In the genomic region with DNA sequence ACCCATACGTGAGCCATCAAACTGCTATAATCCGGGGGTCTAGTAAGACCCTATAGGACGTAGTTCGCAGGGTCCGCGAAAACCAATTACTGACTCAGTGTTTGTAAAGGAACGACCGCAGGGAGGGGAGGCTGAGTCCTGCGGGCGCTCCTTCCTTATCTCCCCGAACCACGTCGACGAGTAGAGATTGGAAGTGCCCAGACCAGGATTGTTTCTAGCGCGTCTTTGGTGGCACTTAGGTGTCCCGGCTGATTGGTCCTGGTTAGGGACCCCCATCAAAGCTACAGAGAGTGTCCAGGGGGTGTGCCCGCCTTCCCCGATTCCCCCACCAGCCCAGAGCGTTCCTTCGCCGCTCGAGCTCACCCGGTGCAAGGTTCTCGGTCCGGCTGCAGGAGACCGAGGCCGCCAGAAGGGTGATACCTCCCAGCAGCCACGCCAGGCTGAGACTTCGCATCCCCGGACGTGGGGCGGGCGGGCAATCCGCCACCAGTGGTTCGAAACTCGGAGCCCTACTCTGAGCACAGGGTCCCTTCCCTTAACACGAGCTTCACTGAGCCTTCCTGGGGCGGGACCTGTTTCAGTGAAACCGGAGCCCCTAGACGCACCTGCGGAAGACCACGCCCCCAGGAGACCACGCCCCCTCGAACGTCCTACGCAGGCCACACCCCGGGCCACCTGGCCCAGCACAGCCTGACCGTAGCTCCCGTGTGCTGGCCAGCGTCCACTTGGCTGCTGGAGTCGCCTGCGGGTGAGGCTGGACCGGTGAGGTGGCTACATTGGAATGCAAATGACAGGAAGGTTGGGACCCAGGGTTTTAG, we compare ENCODE assay signal across 8 mouse cellular contexts. TPM values are rescaled to one million over a fixed set of nuclear protein-coding genes. Genes with fewer than 3 reads are reported as not detected.
DNase-seq lines count a peak whose midpoint lies in the region; ATAC-seq and TF ChIP-seq lines count a peak whose summit lies in the region.

A gene (minus strand): TSS at position 554 of the 818 bp plus-strand sequence.

- no peaks in the 10 kb centered on the region for H3K36me3 ChIP-seq in embryonic facial prominence, embryonic 11.5 days (replicated peaks; ENCODE audit: control insufficient read depth, insufficient read depth, low read depth, low read length)
- H3K36me3 ChIP-seq in stomach, embryonic 16.5 days (ENCODE audit: control insufficient read depth, insufficient read depth, low read length) = no peaks in the 10 kb centered on the region

- DNase-seq in left cerebral cortex, adult 2 months (ENCODE audit: extremely low spot score in 1 of 2, low spot score in 2 of 2) = no peak
- DNase-seq in left cerebral cortex, adult 18-20 months (ENCODE audit: low spot score in 2 of 2) = no peak
- peak; percentile 63 for DNase-seq in embryonic facial prominence, embryonic 11.5 days (ENCODE audit: low spot score)
- DNase-seq in heart, postnatal 14 days = peak; percentile 46 to 47
- peak; percentile 88 to 94 for DNase-seq in kidney, postnatal 4 days
- no peak for DNase-seq in layer of hippocampus, adult 9-11 months

- intact Hi-C loops in left cerebral cortex, adult 2 months (cut with DNase I) = no loop called here
- intact Hi-C loops in heart, postnatal 14 days (cut with DNase I) = no loop called here

- under 1% methylated on average over 54 of the region's 54 CpGs for WGBS in embryonic facial prominence, embryonic 11.5 days
- under 1% methylated on average over 54 of the region's 54 CpGs for WGBS in stomach, embryonic 16.5 days

- peak within 1 kb of the TSS; percentile 61 for H3K4me2 ChIP-seq in embryonic facial prominence, embryonic 11.5 days (ENCODE audit: low read depth, low read length)
- H3K4me2 ChIP-seq in stomach, embryonic 16.5 days (ENCODE audit: low read depth, low read length) = peak within 1 kb of the TSS; percentile 96

- peak within 1 kb of the TSS; percentile 34 for H3K4me3 ChIP-seq in left cerebral cortex, adult 2 months
- peak within 1 kb of the TSS; percentile 37 for H3K4me3 ChIP-seq in embryonic facial prominence, embryonic 11.5 days (ENCODE audit: low read depth, low read length)
- H3K4me3 ChIP-seq in stomach, embryonic 16.5 days (replicated peaks; ENCODE audit: low read length) = peak within 1 kb of the TSS; percentile 66

- peaks cover 4% of the 10 kb centered on the region; the same call in 1 of the 2 replicates for H3K4me1 ChIP-seq in embryonic facial prominence, embryonic 11.5 days (ENCODE audit: control insufficient read depth, insufficient read depth, low read length)
- 0 out of 2 replicates have a peak, but pooled peaks cover 6% of the 10 kb centered on the region for H3K4me1 ChIP-seq in stomach, embryonic 16.5 days (ENCODE audit: control insufficient read depth, insufficient read depth, low read length)

- ATAC-seq in embryonic facial prominence, embryonic 11.5 days (replicated peaks; ENCODE audit: insufficient number of reproducible peaks, low FRiP score, low TSS enrichment, low read depth) = peak; percentile 68
- ATAC-seq in megakaryocyte progenitor cell, adult 5-6 weeks (replicated peaks; ENCODE audit: poor library complexity) = peak; percentile 82
- peak; percentile 89 for ATAC-seq in stomach, embryonic 16.5 days (ENCODE audit: insufficient read depth, low FRiP score)

- TF ChIP-seq CTCF in left cerebral cortex, adult 2 months (IDR thresholded peaks at IDR 0.05) = no peak

- H3K9ac ChIP-seq in embryonic facial prominence, embryonic 11.5 days (replicated peaks; ENCODE audit: low read length) = peak within 1 kb of the TSS; percentile 32
- H3K9ac ChIP-seq in stomach, embryonic 16.5 days (ENCODE audit: low read length) = peak within 1 kb of the TSS; percentile 77

- H3K9me3 ChIP-seq in embryonic facial prominence, embryonic 11.5 days (replicated peaks; ENCODE audit: control insufficient read depth, low read length) = no peaks in the 10 kb centered on the region
- H3K9me3 ChIP-seq in stomach, embryonic 16.5 days (replicated peaks; ENCODE audit: control insufficient read depth, low read length) = no peaks in the 10 kb centered on the region

- no peak within 1 kb of the TSS for H3K27ac ChIP-seq in left cerebral cortex, adult 2 months
- H3K27ac ChIP-seq in embryonic facial prominence, embryonic 11.5 days (replicated peaks; ENCODE audit: low read depth, low read length) = no peak within 1 kb of the TSS
- peak within 1 kb of the TSS; percentile 84 for H3K27ac ChIP-seq in stomach, embryonic 16.5 days (ENCODE audit: low read length)

- H3K27me3 ChIP-seq in embryonic facial prominence, embryonic 11.5 days (ENCODE audit: control insufficient read depth, insufficient read depth, low read length) = peaks cover 27% of the 10 kb centered on the region
- no peaks in the 10 kb centered on the region for H3K27me3 ChIP-seq in stomach, embryonic 16.5 days (ENCODE audit: control insufficient read depth, insufficient read depth, low read length)

RNA-seq across cellular contexts. Expression of the gene that starts here (rescaled TPM):
- under 1 TPM; 0.21 to 0.32 TPM for total RNA-seq in left cerebral cortex, adult 2 months (2021)
- under 1 TPM; 0.16 to 0.51 TPM for total RNA-seq in left cerebral cortex, adult 18-20 months (2021)
- polyA plus RNA-seq in embryonic facial prominence, embryonic 11.5 days (2014; fragmentation: Nextera tagmentation; extraction: Ambion mirVana) = 0.38 and 0.45 TPM in 2 replicates
- total RNA-seq in heart, postnatal 14 days (2021) = under 1 TPM; 0.55 to 0.78 TPM
- 0.15 and 0.27 TPM in 2 replicates for total RNA-seq in megakaryocyte progenitor cell, adult 5-6 weeks (2015)
- 0.04 and 0.61 TPM in 2 replicates for total RNA-seq in megakaryocyte progenitor cell, adult 5-6 weeks (2017)
- 14.9 and 17.7 TPM in 2 replicates for polyA plus RNA-seq in stomach, embryonic 16.5 days (2015; fragmentation: Nextera tagmentation; extraction: Ambion mirVana)

Comparison
In these comparisons a context has a peak if more than half of its experiments do, and no peak if none do; other contexts are left out.
1. RNA of the gene that starts here (polyA plus RNA-seq): 14.9 to 17.7 TPM in stomach, embryonic 16.5 days; 0.38 to 0.45 TPM in embryonic facial prominence, embryonic 11.5 days; every median in the first group is over 10 times any median in the second.
2. Peak in DNase-seq, ATAC-seq, H3K4me3 ChIP-seq, H3K9ac ChIP-seq and H3K4me2 ChIP-seq in embryonic facial prominence, embryonic 11.5 days; RNA of the gene not detected or under 1 TPM.
3. Peak in DNase-seq in heart, postnatal 14 days; RNA of the gene not detected or under 1 TPM.
4. Peak in ATAC-seq in megakaryocyte progenitor cell, adult 5-6 weeks; RNA of the gene not detected or under 1 TPM.
5. DNase-seq: peak in kidney, postnatal 4 days (2 of 2); none in left cerebral cortex, adult 2 months (0 of 2), left cerebral cortex, adult 18-20 months (0 of 2) and layer of hippocampus, adult 9-11 months (single experiment).
6. Peak in every context shown above with its lines, with median percentiles within 50 percentile points of each other: H3K4me3 ChIP-seq and ATAC-seq.